Mouse (Mus musculus) CH12.LX (cell line): ENCODE data around the gene Clcc1.

Experiments used
- CTCF ChIP-seq, 2 experiments: IDR thresholded peaks in 1 of 2; conservative IDR thresholded peaks in 1 of 2; 2 replicates each; pipeline ENCODE4 v1.5.1; 2011 to 2012; ENCODE audit warnings: low read depth in 2 of 2, low read length in 2 of 2, improper control_type of control experiment in 1 of 2, inconsistent platforms in 1 of 2, mild to moderate bottlenecking in 1 of 2, moderate library complexity in 1 of 2
- EP300 ChIP-seq: IDR thresholded peaks from 2 replicates; pipeline ENCODE4 v1.6.1; 2011; ENCODE audit warnings: low read length, improper control_type of control experiment
- SIN3A ChIP-seq: IDR thresholded peaks from 2 replicates; pipeline ENCODE4 v1.6.1; 2012; ENCODE audit warnings: low read length, improper control_type of control experiment, inconsistent platforms
- USF1 ChIP-seq: IDR thresholded peaks from 2 replicates; pipeline ENCODE4 v1.6.1; 2014; ENCODE audit warnings: low read depth, mild to moderate bottlenecking, inconsistent platforms, low read length, improper control_type of control experiment

- TF ChIP-seq SIN3A (no peak), EP300 (no peak), CTCF (conservative IDR thresholded peaks at IDR 0.05 in 1 of 2, IDR thresholded peaks at IDR 0.05 in 1 of 2; ENCODE audit: low read depth in 2 of 2, low read length in 2 of 2) (no peak), USF1 (no peak)
These were observed 72.7 kb downstream of the Clcc1 start for GRCm38 (mm10) chr3:108726413-108726812.
